Mouse (Mus musculus) stomach, postnatal 0 days (tissue): ENCODE measurements around the gene Nfia. TPM values are rescaled to one million over a fixed set of nuclear protein-coding genes. Genes with fewer than 3 reads are reported as not detected.

ENCODE experiments used
- ATAC-seq: fragments of 200-750 bp; cut with Nextera tagmentation; 2 replicates; pipeline ENCODE4 v1.8.0; 2017; ENCODE audit not compliant: low FRiP score, low TSS enrichment
- DNase-seq: peaks from one replicate; pipeline ENCODE4 v3.0.0-alpha.2; 2016; ENCODE audit warnings: low spot score
- H3K27ac ChIP-seq: fragments of 300-500 bp; sonication (generic); replicated peaks from 2 replicates; pipeline ENCODE4 v1.5.1; 2014; ENCODE audit warnings: mild to moderate bottlenecking, control low read depth
- H3K27me3 ChIP-seq: fragments of 300-500 bp; sonication (generic); 2 replicates; pipeline ENCODE4 v1.6.1; 2014; ENCODE audit warnings: low read length; ENCODE audit not compliant: control insufficient read depth, insufficient read depth
- H3K36me3 ChIP-seq: fragments of 300-500 bp; sonication (generic); 2 replicates; pipeline ENCODE4 v1.6.1; 2014; ENCODE audit warnings: low read length, mixed read lengths; ENCODE audit not compliant: control insufficient read depth, insufficient read depth
- H3K4me1 ChIP-seq: fragments of 300-500 bp; sonication (generic); replicated peaks from 2 replicates; pipeline ENCODE4 v1.6.1; 2014; ENCODE audit warnings: antibody characterized with exemption; ENCODE audit not compliant: control insufficient read depth, insufficient read depth
- H3K4me2 ChIP-seq: fragments of 300-500 bp; sonication (generic); replicated peaks from 2 replicates; pipeline ENCODE4 v1.6.1; 2014; ENCODE audit warnings: low read depth, mild to moderate bottlenecking, control low read depth, moderate library complexity
- H3K4me3 ChIP-seq: fragments of 300-500 bp; sonication (generic); 2 replicates; pipeline ENCODE4 v1.5.1; 2014; ENCODE audit warnings: low read depth, low read length, control low read depth
- H3K9ac ChIP-seq: fragments of 300-500 bp; sonication (generic); 2 replicates; pipeline ENCODE4 v1.6.1; 2014; ENCODE audit warnings: mild to moderate bottlenecking, low read length, control low read depth, mixed read lengths
- H3K9me3 ChIP-seq: fragments of 300-500 bp; sonication (generic); 2 replicates; pipeline ENCODE4 v1.6.1; 2016; ENCODE audit warnings: low read length; ENCODE audit not compliant: control insufficient read depth
- CTCF ChIP-seq: IDR thresholded peaks from 2 replicates; pipeline ENCODE4 v1.5.1; 2016; ENCODE audit warnings: antibody characterized with exemption, low read depth, mild to moderate bottlenecking, moderate library complexity
- EP300 ChIP-seq: optimal IDR thresholded peaks from 2 replicates; pipeline ENCODE3; 2016; ENCODE audit warnings: antibody characterized with exemption
- WGBS: fragments of 180-500 bp; shearing (Covaris S2); extraction: QIAGEN DNeasy Blood & Tissue Kit; methylation state at CpG from one replicate; pipeline ENCODE4 v1.1.7; 2014; 5-methylcytosine and 5-hydroxymethylcytosine counted together
- polyA plus RNA-seq: library from polyadenylated mRNA; unstranded; fragments of >200 nt; fragmentation: Nextera tagmentation; extraction: Ambion mirVana; gene quantifications from 2 replicates; pipeline ENCODE4 v1.2.1, GENCODE M21; 2015

Gene Nfia
- polyA plus RNA-seq, 1 experiment from 2014 or later: 26.0 TPM

GRCm38 (mm10) chr4:97910115-97910776 lies 137.7 kb downstream of the Nfia start:
- no peaks in the 10 kb centered on the region for H3K9me3 ChIP-seq
- H3K9ac ChIP-seq: no peak overlapping the region
- H3K27me3 ChIP-seq: no peaks in the 10 kb centered on the region
- H3K4me3 ChIP-seq: no peak overlapping the region
- no peaks in the 10 kb centered on the region; the same call in 1 of the 2 replicates for H3K36me3 ChIP-seq
- no peak for ATAC-seq
- no peak for DNase-seq
- H3K4me2 ChIP-seq: no peak overlapping the region
- no peaks in the 10 kb centered on the region for H3K4me1 ChIP-seq
- TF ChIP-seq EP300: no peak
- TF ChIP-seq CTCF: no peak
- WGBS: 75% methylated on average over 9 of the region's 9 CpGs
- no peak overlapping the region for H3K27ac ChIP-seq

- 79% methylated on average over 27 of the region's 27 CpGs for WGBS
- H3K4me3 ChIP-seq: no peak overlapping the region
- H3K36me3 ChIP-seq: no peaks in the 10 kb centered on the region; the same call in 1 of the 2 replicates
- DNase-seq (no peak), ATAC-seq (no peak)
- no peak for TF ChIP-seq CTCF
- no peak for TF ChIP-seq EP300
- H3K27ac ChIP-seq: no peak overlapping the region
- H3K9ac ChIP-seq: no peak overlapping the region
- no peaks in the 10 kb centered on the region for H3K4me1 ChIP-seq
- H3K4me2 ChIP-seq: no peak overlapping the region
- H3K9me3 ChIP-seq: no peaks in the 10 kb centered on the region
- no peaks in the 10 kb centered on the region for H3K27me3 ChIP-seq
Measured at GRCm38 (mm10) chr4:97910777-97911580, 138.4 kb downstream of the Nfia start.

- DNase-seq (no peak), ATAC-seq (no peak)
- Histone ChIP-seq H3K9ac (no peak overlapping the region), H3K4me1 (no peaks in the 10 kb centered on the region), H3K36me3 (no peaks in the 10 kb centered on the region; the same call in 1 of the 2 replicates), H3K4me2 (no peak overlapping the region), H3K27me3 (no peaks in the 10 kb centered on the region), H3K27ac (no peak overlapping the region), H3K4me3 (no peak overlapping the region), H3K9me3 (no peaks in the 10 kb centered on the region)
- WGBS: 79% methylated on average over 7 of the region's 7 CpGs
- TF ChIP-seq EP300 (no peak), CTCF (no peak)
Measured at GRCm38 (mm10) chr4:97911755-97912154, 139.2 kb downstream of the Nfia start.

GRCm38 (mm10) chr4:97912155-97912554 lies 139.6 kb downstream of the Nfia start:
- no peak overlapping the region for H3K4me2 ChIP-seq
- no peak for DNase-seq
- H3K4me1 ChIP-seq: no peaks in the 10 kb centered on the region
- 61% methylated on average over 6 of the region's 6 CpGs for WGBS
- TF ChIP-seq CTCF (no peak), EP300 (no peak)
- H3K9me3 ChIP-seq: no peaks in the 10 kb centered on the region
- no peak overlapping the region for H3K9ac ChIP-seq
- no peak for ATAC-seq
- H3K27ac ChIP-seq: no peak overlapping the region
- no peaks in the 10 kb centered on the region; the same call in 1 of the 2 replicates for H3K36me3 ChIP-seq
- no peak overlapping the region for H3K4me3 ChIP-seq
- no peaks in the 10 kb centered on the region for H3K27me3 ChIP-seq

GRCm38 (mm10) chr4:97912560-97912959 lies 140.0 kb downstream of the Nfia start:
- DNase-seq (no peak), ATAC-seq (no peak)
- H3K27me3 ChIP-seq: no peaks in the 10 kb centered on the region
- H3K27ac ChIP-seq: no peak overlapping the region
- H3K9me3 ChIP-seq: no peaks in the 10 kb centered on the region
- H3K9ac ChIP-seq: no peak overlapping the region
- WGBS: 97% methylated on average over 11 of the region's 11 CpGs
- H3K4me3 ChIP-seq: no peak overlapping the region
- H3K4me2 ChIP-seq: no peak overlapping the region
- H3K36me3 ChIP-seq: no peaks in the 10 kb centered on the region; the same call in 1 of the 2 replicates
- TF ChIP-seq EP300 (no peak), CTCF (no peak)
- no peaks in the 10 kb centered on the region for H3K4me1 ChIP-seq

- no peak for TF ChIP-seq CTCF
- TF ChIP-seq EP300: no peak
- H3K4me2 ChIP-seq: no peak overlapping the region
- no peaks in the 10 kb centered on the region for H3K9me3 ChIP-seq
- no peak overlapping the region for H3K27ac ChIP-seq
- ATAC-seq: no peak
- no peaks in the 10 kb centered on the region for H3K27me3 ChIP-seq
- H3K9ac ChIP-seq: no peak overlapping the region
- WGBS: 71% methylated on average over 2 of the region's 2 CpGs
- DNase-seq: no peak
- H3K4me3 ChIP-seq: no peak overlapping the region
- no peaks in the 10 kb centered on the region for H3K4me1 ChIP-seq
- H3K36me3 ChIP-seq: no peaks in the 10 kb centered on the region; the same call in 1 of the 2 replicates
Measured at GRCm38 (mm10) chr4:97914348-97914747, 141.8 kb downstream of the Nfia start.
